Mouse (Mus musculus) megakaryocyte, embryonic 14.5 days (primary cell): ENCODE results near the gene Atf7. TPM values are rescaled to one million over a fixed set of nuclear protein-coding genes. Genes with fewer than 3 reads are reported as not detected.

Experiments used
- H3K27me3 ChIP-seq: replicated peaks from 2 replicates; pipeline ENCODE3; 2012; ENCODE audit warnings: inconsistent platforms
- H3K36me3 ChIP-seq: replicated peaks from 2 replicates; pipeline ENCODE3; 2012; ENCODE audit warnings: low read length, inconsistent platforms, mixed read lengths
- H3K4me1 ChIP-seq: 2 replicates; pipeline ENCODE4 v1.6.1; 2012; ENCODE audit warnings: inconsistent platforms
- H3K4me3 ChIP-seq: replicated peaks from 2 replicates; pipeline ENCODE3; 2012; ENCODE audit warnings: moderate library complexity, mild to moderate bottlenecking, inconsistent platforms
- H3K9me3 ChIP-seq: 2 replicates; pipeline ENCODE4 v1.6.1; 2012; ENCODE audit warnings: inconsistent platforms
- FLI1 ChIP-seq: IDR thresholded peaks from 2 replicates; pipeline ENCODE4 v1.6.1; 2012; ENCODE audit warnings: low read length, inconsistent platforms, mixed read lengths
- GATA1 ChIP-seq: IDR thresholded peaks from 3 replicates; pipeline ENCODE4 v1.6.1; 2012; ENCODE audit warnings: mixed read lengths, low read length, inconsistent platforms, borderline replicate concordance
- polyA plus RNA-seq: library from polyadenylated mRNA; stranded (reverse); fragments of >175 nt; gene quantifications from 2 replicates; pipeline ENCODE4 v1.2.3, GENCODE M21; 2012; ENCODE audit warnings: low replicate concordance; ENCODE audit not compliant: insufficient read depth

The Atf7 gene
- polyA plus RNA-seq, 1 experiment = 4.5 TPM

- no peak for TF ChIP-seq FLI1
- peaks cover 61% of the 10 kb centered on the region for H3K4me1 ChIP-seq
- no peaks in the 10 kb centered on the region for H3K9me3 ChIP-seq
- H3K4me3 ChIP-seq = peak overlapping the region; percentile 95
- peaks cover 29% of the 10 kb centered on the region for H3K36me3 ChIP-seq
- H3K27me3 ChIP-seq = no peaks in the 10 kb centered on the region
Measured at GRCm38 (mm10) chr15:102518859-102519201, 106.4 kb downstream of the Atf7 start.

GRCm38 (mm10) chr15:102517976-102518858, 107.0 kb downstream of the Atf7 start, which contains the start of gene Tarbp2:
Gene Tarbp2, plus strand, starts transcription at chr15:102518192.
- H3K4me3 ChIP-seq = peak within 1 kb of the TSS; percentile 95
- peaks cover 59% of the 10 kb centered on the region for H3K4me1 ChIP-seq
- no peak for TF ChIP-seq FLI1
- H3K9me3 ChIP-seq = no peaks in the 10 kb centered on the region
- peaks cover 25% of the 10 kb centered on the region for H3K36me3 ChIP-seq
- H3K27me3 ChIP-seq = no peaks in the 10 kb centered on the region

- H3K9me3 ChIP-seq = no peaks in the 10 kb centered on the region
- H3K27me3 ChIP-seq = peaks cover 2% of the 10 kb centered on the region
- H3K36me3 ChIP-seq = peaks cover 20% of the 10 kb centered on the region
- H3K4me3 ChIP-seq = peak overlapping the region; percentile 95
- no peak for TF ChIP-seq GATA1
- no peak for TF ChIP-seq FLI1
- peaks cover 58% of the 10 kb centered on the region for H3K4me1 ChIP-seq
Measured at GRCm38 (mm10) chr15:102517631-102517975, 107.7 kb downstream of the Atf7 start.

GRCm38 (mm10) chr15:102516728-102517404, 108.4 kb downstream of the Atf7 start, which contains the start of gene Map3k12:
Gene Map3k12, minus strand, starts transcription at chr15:102517064.
- no peaks in the 10 kb centered on the region for H3K9me3 ChIP-seq
- H3K27me3 ChIP-seq = peaks cover 3% of the 10 kb centered on the region
- peaks cover 58% of the 10 kb centered on the region for H3K4me1 ChIP-seq
- TF ChIP-seq FLI1 = no peak
- TF ChIP-seq GATA1 = no peak
- peaks cover 13% of the 10 kb centered on the region for H3K36me3 ChIP-seq
- H3K4me3 ChIP-seq = peak within 1 kb of the TSS; percentile 95

GRCm38 (mm10) chr15:102516293-102516692, 109.0 kb downstream of the Atf7 start:
- no peaks in the 10 kb centered on the region for H3K9me3 ChIP-seq
- H3K27me3 ChIP-seq = peaks cover 5% of the 10 kb centered on the region
- peaks cover 7% of the 10 kb centered on the region for H3K36me3 ChIP-seq
- H3K4me3 ChIP-seq = peak overlapping the region; percentile 95
- peaks cover 58% of the 10 kb centered on the region for H3K4me1 ChIP-seq
- TF ChIP-seq GATA1 (no peak), FLI1 (no peak)

GRCm38 (mm10) chr15:102515791-102516190, 109.5 kb downstream of the Atf7 start:
- Histone ChIP-seq H3K27me3 (peaks cover 7% of the 10 kb centered on the region), H3K4me1 (peaks cover 58% of the 10 kb centered on the region), H3K4me3 (peak overlapping the region; percentile 95), H3K36me3 (peaks cover 3% of the 10 kb centered on the region), H3K9me3 (no peaks in the 10 kb centered on the region)
- TF ChIP-seq FLI1 (no peak), GATA1 (no peak)

- Histone ChIP-seq H3K4me1 (peaks cover 58% of the 10 kb centered on the region), H3K9me3 (no peaks in the 10 kb centered on the region), H3K36me3 (no peaks in the 10 kb centered on the region), H3K27me3 (peaks cover 7% of the 10 kb centered on the region), H3K4me3 (no peak overlapping the region)
- TF ChIP-seq FLI1 = no peak
- no peak for TF ChIP-seq GATA1
Measured at GRCm38 (mm10) chr15:102515261-102515660, 110.0 kb downstream of the Atf7 start.

DNA sequence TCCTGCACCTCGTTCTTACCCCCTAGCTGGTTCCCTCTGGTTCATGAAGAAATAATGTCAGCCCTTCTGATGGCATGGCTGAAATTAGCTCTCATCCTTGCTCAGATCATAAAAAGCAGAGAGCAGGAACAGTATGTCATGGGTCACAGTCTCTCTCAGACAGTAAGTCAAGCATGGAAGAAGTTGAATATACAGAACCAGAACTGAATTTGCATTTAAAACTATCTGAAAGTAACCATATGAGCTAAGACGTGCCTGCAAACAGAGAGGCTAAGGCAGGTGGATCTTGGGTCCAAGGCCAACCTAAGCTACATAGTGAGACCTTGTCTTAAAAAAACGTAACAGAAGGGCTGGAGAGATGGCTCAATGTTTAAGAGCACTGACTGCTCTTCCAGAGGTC, 112.3 kb downstream of the Atf7 start:
- Histone ChIP-seq H3K36me3 (peaks cover 2% of the 10 kb centered on the region), H3K4me3 (no peak overlapping the region), H3K27me3 (peaks cover 7% of the 10 kb centered on the region), H3K4me1 (peaks cover 52% of the 10 kb centered on the region), H3K9me3 (no peaks in the 10 kb centered on the region)
- TF ChIP-seq GATA1 (no peak), FLI1 (no peak)

- Histone ChIP-seq H3K4me3 (no peak overlapping the region), H3K27me3 (peaks cover 7% of the 10 kb centered on the region), H3K4me1 (peaks cover 55% of the 10 kb centered on the region), H3K9me3 (no peaks in the 10 kb centered on the region), H3K36me3 (peaks cover 2% of the 10 kb centered on the region)
- no peak for TF ChIP-seq FLI1
- TF ChIP-seq GATA1 = no peak
Measured at GRCm38 (mm10) chr15:102512471-102512870, 112.8 kb downstream of the Atf7 start.

DNA sequence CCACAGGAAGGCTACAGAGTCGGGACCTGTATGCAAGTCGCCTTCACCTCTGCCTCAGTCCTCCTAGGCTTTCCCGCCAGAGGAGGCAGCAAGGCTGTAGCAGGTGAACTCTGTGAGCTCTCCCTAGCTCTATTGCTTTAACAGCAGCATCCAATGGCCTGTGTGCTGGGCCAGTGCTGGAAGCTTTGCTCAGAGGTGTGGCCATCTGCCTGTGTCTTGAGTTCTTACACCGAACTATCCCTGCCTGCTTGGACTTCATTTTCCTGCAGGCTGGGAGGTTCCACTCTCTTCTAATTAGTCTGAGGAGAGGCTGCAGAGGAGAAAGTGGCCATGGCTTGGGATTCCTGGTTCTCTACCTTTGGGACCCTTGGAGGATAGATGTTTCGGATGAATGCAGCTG, 113.3 kb downstream of the Atf7 start:
- Histone ChIP-seq H3K36me3 (peaks cover 2% of the 10 kb centered on the region), H3K4me3 (no peak overlapping the region), H3K4me1 (peaks cover 55% of the 10 kb centered on the region), H3K9me3 (no peaks in the 10 kb centered on the region), H3K27me3 (peaks cover 7% of the 10 kb centered on the region)
- no peak for TF ChIP-seq GATA1
- no peak for TF ChIP-seq FLI1
